Mouse (Mus musculus): ENCODE results near the gene Cdkal1.

Cdkal1 gene

GRCm38 (mm10) chr13:29766377-29766776, 89.1 kb downstream of the Cdkal1 start:
- no peak for DNase-seq (ENCODE audit: extremely low spot score)

GRCm38 (mm10) chr13:29765296-29765695, 90.2 kb downstream of the Cdkal1 start:
- DNase-seq (ENCODE audit: extremely low spot score) = no peak

GRCm38 (mm10) chr13:29759691-29760467, 95.6 kb downstream of the Cdkal1 start:
- DNase-seq (ENCODE audit: extremely low spot score) = no peak

GRCm38 (mm10) chr13:29756052-29756451, 99.4 kb downstream of the Cdkal1 start:
- DNase-seq (ENCODE audit: extremely low spot score) = no peak

- no peak for DNase-seq (ENCODE audit: extremely low spot score)
Observed at GRCm38 (mm10) chr13:29753254-29753653, 102.2 kb downstream of the Cdkal1 start.

GRCm38 (mm10) chr13:29752061-29752460, 103.4 kb downstream of the Cdkal1 start:
- DNase-seq (ENCODE audit: extremely low spot score) = no peak

GRCm38 (mm10) chr13:29751201-29751600, 104.3 kb downstream of the Cdkal1 start:
- no peak for DNase-seq (ENCODE audit: extremely low spot score)

- DNase-seq (ENCODE audit: extremely low spot score) = no peak
Observed at GRCm38 (mm10) chr13:29747347-29747647, 108.2 kb downstream of the Cdkal1 start.

- DNase-seq (ENCODE audit: extremely low spot score) = no peak
Observed at GRCm38 (mm10) chr13:29746501-29747346, 108.8 kb downstream of the Cdkal1 start.

GRCm38 (mm10) chr13:29745073-29745472, 110.4 kb downstream of the Cdkal1 start:
- no peak for DNase-seq (ENCODE audit: extremely low spot score)

GRCm38 (mm10) chr13:29744188-29744587, 111.3 kb downstream of the Cdkal1 start:
- DNase-seq (ENCODE audit: extremely low spot score) = no peak

- no peak for DNase-seq (ENCODE audit: extremely low spot score)
Observed at GRCm38 (mm10) chr13:29743761-29744160, 111.7 kb downstream of the Cdkal1 start.

- DNase-seq (ENCODE audit: extremely low spot score) = no peak
Observed at GRCm38 (mm10) chr13:29737675-29738461, 117.6 kb downstream of the Cdkal1 start.

- DNase-seq (ENCODE audit: extremely low spot score) = no peak
Observed at GRCm38 (mm10) chr13:29734496-29734895, 121.0 kb downstream of the Cdkal1 start.

GRCm38 (mm10) chr13:29726154-29726825, 129.2 kb downstream of the Cdkal1 start:
- no peak for DNase-seq (ENCODE audit: extremely low spot score)

- no peak for DNase-seq (ENCODE audit: extremely low spot score)
Observed at GRCm38 (mm10) chr13:29724855-29725254, 130.6 kb downstream of the Cdkal1 start.

- DNase-seq (ENCODE audit: extremely low spot score) = no peak
Observed at GRCm38 (mm10) chr13:29723150-29723549, 132.3 kb downstream of the Cdkal1 start.

GRCm38 (mm10) chr13:29721206-29721605, 134.3 kb downstream of the Cdkal1 start:
- DNase-seq (ENCODE audit: extremely low spot score) = no peak

- DNase-seq (ENCODE audit: extremely low spot score) = no peak
Observed at GRCm38 (mm10) chr13:29716550-29716949, 138.9 kb downstream of the Cdkal1 start.

GRCm38 (mm10) chr13:29715241-29715841, 140.1 kb downstream of the Cdkal1 start:
- DNase-seq (ENCODE audit: extremely low spot score) = no peak

- no peak for DNase-seq (ENCODE audit: extremely low spot score)
Observed at GRCm38 (mm10) chr13:29707620-29708019, 147.9 kb downstream of the Cdkal1 start.
